Mouse (Mus musculus): ENCODE measurements around the gene Vps11.
"Not testable (repeated sequence)": the region's sequence is repeated elsewhere in the genome, so short reads cannot be mapped to it uniquely, and the experiment has no call there.

Gene Vps11

DNA sequence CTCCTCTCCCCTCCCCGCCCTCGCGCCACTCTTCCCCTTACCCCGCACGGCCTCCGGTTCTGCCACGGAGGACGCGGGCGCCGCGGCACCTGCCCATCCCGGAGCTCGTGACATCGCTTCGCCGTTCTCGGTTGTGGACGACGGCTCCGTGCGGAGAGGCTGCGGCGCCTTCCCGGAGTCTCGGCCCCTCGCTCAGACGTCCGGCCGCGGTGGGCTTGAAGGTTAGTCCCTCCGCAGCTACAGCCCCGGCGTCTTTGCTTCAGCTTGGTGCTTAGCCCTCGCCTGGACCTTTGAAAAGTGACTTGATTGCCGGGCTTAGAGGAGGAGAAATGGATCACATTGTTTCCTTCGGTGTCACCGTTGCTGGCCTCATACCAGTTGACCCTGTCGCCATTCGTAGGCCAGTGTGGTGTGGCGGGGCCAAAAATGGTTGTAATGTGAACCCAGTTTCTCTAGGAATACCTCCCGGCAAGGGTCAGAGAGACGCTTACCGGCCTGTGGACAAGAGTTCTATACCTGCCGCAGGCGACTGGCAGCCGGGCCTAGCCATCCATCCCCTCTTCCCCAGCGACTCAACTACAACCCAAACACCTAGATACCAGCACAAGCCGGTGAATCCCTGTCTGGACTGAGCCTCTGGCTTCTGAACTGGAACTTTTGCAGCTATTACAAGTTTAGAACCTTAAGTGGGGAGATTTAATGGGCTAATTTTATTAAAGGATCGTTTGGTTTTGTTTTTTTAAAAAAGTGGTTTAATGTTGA, 26.0 kb downstream of the Vps11 start:
- DNase-seq (ENCODE audit: low spot score): no peak

DNA sequence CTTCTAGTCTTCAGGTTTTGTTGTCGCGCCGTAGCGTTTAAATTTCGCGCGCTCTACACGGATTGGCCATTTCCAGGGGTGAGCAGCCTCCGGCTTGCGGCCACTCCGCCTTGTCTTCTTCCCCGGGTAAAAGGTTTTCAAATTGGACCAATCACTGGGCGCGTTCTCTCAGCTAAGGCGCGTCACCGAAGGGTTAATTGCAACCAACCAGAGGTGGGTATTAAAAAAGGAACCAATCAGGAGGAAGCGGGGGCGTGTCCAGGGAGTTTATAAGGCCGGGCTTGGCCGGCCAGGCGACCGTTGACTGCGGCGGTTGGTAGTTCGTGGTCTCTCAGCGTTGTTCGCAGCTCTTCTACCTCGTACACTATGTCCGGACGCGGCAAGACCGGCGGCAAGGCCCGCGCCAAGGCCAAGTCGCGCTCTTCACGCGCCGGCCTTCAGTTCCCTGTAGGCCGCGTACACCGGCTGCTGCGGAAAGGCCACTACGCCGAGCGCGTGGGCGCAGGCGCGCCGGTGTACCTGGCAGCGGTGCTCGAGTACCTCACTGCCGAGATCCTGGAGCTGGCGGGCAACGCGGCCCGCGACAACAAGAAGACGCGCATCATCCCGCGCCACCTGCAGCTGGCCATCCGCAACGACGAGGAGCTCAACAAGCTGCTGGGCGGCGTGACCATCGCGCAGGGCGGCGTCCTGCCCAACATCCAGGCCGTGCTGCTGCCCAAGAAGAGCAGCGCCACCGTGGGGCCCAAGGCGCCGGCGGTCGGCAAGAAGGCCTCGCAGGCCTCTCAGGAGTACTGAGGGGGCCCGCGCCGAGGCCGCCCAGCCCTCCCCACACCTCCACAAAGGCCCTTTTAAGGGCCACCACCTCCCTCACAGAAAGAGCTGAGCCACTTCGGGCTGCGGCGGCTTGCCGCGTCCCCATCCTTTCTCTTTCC, 26.8 kb downstream of the Vps11 start, which contains the start of gene H2afx:
H2afx (plus strand) TSS at position 299 of the 935 bp plus-strand sequence.
- DNase-seq (ENCODE audit: low spot score): peak; percentile 99

DNA sequence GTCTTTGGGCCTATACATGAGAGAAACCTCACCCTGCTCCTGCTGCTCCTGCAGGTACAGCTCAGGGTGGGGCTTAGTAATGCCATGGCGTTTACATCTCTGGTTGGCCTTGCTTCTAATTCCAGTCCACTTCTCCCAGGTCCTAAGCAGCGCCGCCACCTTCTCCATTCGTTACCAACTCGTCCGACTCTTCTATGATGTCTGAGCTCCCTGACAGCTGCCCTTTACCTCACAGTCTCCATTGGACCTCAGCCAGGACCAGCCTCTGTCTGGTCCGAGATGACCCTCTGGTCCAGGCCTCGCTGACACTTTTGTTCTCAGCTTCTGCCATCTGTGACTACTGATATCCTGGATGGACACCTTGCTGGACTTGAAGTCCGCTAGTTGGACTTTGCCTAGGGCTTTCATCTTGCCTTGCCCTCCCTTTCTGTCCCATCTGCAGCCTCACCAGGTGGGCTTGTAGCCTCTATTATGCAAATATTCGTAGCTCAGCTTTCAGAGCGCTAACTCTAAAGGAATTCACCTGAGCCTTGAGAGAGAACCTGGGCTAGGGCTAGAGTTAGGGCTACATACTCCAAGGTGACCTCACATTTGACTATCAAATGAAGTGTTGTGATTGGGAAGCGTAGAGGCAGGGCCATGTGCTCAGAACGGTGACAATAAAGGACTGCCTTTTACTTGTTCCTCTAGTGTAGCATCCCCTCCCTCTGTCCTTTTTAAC, 28.4 kb downstream of the Vps11 start:
- no peak for DNase-seq (ENCODE audit: low spot score)

DNA sequence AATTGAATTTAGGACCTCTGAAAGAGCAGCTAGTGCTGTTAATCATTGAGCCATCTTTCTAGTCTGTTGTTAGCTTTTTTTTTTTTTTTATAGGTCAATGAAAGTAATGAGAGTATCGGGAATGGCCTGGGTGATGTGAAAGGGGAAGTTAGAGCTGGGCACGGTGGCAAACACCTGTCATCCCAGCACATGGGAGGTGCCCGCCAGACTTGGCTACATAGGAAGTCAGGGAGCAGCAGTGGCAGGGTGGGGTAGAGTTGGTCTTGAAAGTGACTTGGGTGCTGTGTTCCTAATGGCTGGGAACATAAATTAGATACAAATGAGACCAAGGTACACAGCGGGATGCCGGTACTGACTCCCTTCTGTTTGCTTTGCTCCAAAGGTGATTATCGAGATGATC, 30.7 kb downstream of the Vps11 start:
- DNase-seq (ENCODE audit: low spot score): no peak

DNA sequence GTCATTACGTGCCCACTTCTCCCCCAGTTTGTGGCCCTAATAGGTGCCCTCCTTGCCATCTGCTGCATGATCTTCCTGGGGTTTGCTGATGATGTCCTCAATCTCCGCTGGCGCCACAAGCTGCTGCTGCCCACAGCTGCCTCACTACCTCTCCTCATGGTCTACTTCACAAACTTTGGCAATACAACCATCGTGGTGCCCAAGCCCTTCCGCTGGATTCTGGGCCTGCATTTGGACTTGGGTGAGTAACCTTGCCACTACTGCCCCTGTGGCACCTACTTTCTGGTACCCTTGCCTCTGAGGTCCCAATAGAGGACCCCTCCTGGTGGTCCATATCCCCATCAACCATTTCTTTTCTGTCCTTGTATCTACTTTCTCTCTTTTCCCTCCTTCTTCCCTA, 33.5 kb downstream of the Vps11 start:
- DNase-seq (ENCODE audit: low spot score): no peak

DNA sequence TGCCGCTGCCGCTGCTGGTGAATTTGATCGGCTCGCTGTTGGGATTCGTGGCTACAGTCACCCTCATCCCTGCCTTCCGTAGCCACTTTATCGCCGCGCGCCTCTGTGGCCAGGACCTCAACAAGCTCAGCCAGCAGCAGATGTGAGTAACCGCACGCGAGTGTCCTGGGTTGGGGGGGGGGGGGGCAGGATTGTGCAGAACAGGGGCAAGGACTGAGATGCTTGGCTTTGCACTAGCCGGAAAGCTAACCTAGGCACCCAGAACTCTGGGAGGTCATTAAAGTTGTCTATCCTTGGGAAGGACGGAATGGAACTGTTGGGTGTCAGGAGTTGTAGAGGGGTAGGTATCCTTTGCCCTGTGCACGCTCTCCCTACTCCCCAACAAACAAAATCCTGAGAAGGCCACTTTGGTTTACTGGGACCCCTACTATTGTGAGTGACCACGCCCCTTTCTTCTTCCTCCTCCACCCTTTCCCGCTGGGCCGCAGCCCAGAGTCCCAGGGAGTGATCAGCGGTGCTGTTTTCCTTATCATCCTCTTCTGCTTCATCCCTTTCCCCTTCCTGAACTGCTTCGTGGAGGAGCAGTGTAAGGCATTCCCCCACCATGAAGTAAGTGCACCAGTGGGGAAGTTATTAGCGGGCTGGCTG, 34.3 kb downstream of the Vps11 start:
- DNase-seq (ENCODE audit: low spot score): no peak

DNA sequence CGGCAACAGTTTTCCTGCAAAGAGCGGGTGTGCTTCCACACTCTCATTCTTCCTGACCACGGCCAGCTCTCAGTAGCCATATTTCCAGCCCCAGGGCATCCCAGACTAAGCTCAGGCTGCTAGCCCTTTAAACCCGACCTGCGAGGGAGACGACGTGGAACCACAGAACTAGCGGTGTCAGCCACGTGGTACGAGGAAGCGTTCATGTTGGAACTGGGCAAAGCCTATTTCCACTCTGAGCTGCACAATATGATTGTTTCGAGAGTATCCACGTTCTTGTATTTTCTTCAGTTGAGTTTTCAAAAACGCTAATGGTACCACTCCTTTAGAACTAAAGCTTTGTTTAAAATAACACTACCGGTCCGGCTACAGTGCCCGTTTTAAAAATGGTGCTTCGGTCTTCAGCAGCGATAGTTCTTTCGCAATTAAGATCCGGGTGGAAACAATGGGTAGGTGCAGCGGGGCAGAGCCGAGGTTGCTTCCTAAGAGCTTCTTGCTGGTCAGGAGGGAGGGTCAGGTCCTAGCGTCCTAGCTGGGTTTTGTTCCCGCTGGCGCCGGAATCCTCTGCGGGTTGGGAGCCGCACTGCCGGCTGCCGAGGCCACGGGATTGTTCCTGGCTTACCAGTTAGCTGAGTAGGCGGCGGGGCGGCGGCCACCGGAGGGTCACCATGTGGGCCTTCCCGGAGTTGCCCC, 35.0 kb downstream of the Vps11 start:
- peak; percentile 83 for DNase-seq (ENCODE audit: low spot score)

DNA sequence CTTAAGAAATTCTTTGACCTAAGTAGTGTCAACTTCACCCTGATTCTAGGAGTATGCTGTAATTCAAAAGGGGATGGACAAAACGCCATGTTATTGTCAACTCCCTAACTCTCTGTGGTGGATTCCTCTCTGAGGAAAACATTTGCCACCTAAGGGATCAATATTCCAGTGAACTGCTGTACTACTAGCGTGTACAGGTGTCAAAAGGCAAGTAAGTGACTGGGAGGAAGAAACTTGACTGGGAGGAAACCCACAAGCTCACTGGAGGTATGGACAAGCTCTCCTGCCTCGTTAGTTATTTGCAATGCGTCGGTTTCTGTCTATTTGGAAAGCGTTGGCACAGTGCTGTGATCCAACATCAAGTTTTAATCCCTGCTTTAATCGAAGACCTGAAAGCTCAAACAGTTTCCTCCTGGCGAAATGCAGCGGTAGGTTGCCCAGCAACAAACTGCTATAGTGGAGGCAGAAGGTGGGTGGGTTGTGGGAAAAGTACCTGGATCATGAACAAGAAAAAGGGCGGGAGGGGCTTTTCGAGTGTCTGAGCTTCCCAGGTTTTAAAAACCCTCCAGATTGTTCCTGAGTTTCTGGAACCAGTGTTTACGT, 35.6 kb downstream of the Vps11 start, which contains the start of gene Dpagt1:
Dpagt1 (plus strand) TSS at position 252 of the 603 bp plus-strand sequence.
- no peak for DNase-seq (ENCODE audit: low spot score)

DNA sequence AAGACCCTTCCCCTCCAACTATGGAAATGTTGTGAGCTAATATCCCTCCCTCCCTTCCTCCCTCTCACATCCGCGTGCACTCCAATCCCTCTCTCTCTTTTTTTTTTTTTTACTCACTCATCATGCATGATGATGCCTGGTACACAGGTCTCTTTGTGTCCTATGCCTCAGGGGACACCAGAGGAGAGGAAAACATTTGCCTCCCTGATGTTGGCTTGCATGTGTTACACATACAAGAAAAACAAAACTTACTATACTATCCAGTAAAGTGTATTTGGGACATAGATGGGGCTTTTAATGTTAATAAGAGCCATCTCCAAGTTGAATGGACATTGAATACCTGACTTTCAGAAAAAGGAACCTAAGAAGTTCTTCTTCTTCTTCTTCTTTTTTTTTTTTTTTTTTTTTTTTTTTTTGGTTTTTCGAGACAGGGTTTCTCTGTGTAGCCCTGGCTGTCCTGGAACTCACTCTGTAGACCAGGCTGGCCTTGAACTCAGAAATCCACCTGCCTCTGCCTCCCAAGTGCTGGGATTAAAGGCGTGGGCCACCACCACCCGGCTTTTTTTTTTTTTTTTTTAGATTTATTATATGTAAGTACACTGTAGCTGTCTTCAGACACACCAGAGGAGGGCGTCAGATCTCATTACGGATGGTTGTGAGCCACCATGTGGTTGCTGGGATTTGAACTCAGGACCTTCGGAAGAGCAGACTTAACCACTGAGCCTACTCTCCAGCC, 36.3 kb downstream of the Vps11 start:
- not testable (repeated sequence) for DNase-seq (ENCODE audit: low spot score)

DNA sequence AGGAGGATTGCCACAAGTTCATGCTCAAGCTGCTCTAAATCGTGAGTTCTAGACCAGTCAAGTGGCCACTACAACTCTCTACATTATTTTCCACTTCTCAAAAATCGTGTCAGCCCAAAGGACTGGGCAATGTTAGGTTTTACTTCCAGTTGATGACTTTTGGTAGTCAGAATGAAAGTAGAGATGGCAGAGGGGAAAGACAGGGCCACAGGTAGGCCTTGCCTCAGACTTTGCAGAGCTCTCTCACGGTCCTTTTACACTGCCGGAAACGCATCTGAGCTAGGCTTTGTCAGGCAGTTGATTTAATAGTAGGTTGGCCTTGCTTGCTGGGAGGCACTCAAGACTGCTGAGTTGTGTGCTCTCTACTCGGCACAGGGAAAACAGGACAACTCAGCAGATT, 37.3 kb downstream of the Vps11 start:
- DNase-seq (ENCODE audit: low spot score): no peak

DNA sequence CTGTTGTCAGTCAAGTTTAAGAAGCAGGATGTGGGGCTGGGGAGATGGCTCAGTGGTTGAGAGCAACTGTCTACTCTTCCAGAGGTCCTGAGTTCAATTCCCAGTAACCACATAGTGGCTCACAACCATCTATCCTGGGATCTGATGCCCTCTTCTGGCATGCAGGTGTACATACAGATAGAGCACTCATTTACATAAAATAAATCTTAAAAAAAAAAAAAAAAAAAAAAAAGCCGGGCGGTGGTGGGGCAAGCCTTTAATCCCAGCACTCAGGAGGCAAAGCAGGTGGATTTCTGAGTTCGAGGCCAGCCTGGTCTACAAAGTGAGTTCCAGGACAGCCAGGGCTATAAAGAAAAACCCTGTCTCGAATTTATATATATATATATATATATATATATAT, 37.8 kb downstream of the Vps11 start:
- not testable (repeated sequence) for DNase-seq (ENCODE audit: low spot score)

DNA sequence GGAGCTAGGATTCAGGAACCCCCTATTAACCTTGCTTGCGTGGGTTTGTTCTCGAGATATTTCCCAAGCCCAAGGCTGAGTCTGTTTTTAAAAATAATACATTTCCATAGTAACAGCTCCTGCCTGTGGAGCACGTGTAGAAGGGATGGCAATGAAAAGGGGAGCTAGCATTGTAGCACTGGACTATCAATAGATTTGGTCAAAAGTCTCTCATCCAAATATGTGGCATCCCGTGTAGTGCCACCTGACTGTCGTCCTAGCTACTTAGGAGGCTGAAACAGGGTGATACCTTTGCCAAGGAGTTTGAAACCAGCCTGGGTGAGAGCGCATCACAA, 40.7 kb downstream of the Vps11 start:
- DNase-seq (ENCODE audit: low spot score): no peak

DNA sequence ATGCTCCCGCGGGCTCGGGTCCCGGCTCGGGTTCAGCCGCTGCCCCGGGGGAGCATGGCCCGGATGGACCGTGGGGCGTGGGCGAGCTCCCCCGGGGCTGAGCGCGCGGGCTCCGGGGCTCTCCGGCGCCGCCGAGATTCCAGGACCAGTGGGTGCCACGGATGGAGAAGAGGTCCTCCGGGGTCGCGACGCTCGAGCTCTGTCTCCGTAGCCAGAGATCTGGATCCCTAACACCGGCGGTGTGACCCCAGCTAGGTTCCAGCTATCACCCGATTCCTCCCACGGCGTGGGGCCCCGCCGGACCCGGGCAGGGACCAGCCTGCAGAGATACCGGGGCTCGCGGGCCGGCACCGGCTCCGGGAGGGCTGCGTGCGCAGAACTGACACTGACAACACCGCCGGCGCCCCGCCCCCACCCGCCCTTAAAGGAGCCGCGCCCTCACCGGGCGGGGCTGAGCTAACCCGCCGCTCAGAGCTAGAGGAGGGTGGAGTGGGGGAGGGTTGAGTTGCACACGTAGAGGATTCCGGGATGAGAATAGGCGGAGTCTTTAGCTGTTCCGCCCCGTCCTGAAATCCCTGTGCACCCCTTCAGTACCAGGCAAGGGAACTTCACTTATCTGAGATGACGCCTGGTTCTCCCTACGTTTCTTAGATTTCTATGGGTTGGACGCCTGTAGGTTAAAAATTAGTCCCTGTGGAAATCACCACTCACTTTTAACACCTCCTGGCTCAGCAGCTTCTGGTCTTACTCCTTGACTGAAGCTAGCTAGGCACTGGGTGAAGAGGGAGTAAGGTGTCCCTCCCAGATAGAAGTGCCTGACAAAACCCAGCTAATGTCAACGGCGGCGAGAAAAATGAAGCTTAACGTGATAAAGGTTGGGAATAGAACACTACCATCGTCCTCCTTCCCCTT, 41.3 kb downstream of the Vps11 start, which contains the start of gene C2cd2l:
C2cd2l (minus strand) TSS at position 399 of the 912 bp plus-strand sequence.
- peak; percentile 91 for DNase-seq (ENCODE audit: low spot score)

DNA sequence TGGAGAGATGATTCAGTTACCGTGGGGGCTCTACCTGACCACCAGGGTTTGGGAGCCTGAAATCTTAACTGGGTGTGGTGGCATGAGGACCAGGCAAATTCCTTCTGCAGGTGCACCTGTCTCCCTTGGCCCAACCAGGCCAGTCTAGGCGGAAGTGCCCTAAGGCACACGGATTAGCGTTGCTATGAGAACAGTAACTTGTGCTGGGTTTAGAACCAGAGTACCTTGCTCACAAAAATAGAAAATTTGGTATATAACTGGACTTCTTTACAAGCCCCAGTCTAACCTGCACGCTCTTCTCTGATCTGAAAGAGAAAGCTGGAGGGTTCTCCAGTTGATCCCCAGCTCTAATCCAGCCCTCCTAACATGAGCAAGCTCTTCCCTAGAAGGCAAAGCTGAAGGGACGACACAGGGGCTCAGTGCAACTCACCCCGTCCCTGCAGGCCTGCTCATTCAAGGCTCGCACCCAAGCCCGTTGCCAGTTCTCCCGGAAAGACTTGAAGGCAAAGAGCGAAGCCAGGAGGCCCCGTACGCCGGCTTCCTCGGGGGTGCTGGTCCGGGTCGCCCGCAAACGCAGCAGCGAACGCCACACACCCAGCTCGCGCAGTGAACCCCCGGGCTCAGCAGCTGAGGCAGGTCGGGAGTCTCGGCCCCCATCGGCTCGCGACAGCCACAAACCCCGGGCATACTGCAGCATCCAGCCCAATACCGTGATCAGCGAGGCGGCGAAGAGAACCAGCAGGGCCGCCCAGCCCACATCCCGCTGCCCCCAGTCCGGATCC, 42.2 kb downstream of the Vps11 start:
- no peak for DNase-seq (ENCODE audit: low spot score)

DNA sequence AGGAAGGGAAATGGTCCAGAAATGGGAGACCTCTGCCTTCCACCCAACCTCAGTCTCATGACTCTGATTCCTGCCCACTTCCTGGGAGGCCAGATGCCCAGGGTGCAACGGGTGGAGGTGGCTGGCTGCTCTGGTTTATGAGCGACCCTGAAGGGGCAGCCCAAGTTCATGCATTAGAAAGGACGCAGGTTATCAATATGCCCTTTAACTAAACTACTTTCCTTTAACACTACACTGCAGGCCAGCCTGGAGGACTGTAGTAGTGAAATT, 42.7 kb downstream of the Vps11 start:
- DNase-seq (ENCODE audit: low spot score): no peak

DNA sequence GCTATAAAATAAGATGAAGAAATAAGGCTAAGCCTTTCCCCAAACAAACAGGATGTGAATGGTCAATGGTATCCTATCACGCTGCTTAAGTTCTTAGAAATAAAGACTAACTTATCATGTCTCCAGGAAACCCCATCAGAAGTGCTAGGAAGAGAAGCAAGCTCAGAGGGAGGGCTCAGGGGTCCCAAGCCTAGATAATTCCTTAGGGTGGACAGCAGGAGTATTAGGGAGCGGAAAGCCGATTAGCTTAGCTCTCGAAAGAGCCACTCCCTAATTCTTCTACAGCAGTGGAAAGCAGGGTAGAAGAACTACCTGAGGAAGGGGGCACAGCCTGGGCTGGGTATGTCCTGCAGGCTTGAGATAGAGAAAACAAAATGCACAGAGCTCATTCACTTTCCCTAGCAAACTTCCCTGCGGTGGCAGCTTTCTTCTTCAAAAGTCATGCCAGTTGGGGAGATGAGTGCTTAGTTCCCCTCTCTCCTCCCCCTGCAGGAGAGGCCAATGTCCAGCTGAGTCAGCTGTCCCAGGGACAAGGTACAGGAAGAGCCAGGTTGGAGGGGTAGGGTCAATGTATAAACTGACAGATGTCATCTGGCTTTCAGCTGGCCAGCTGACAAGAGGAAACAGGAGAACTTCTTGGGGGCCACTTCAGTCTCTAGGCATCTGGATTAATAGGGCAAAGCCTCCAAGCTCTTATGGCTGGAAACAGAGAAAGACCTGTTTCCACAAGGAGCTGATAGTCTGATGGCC, 43.2 kb downstream of the Vps11 start:
- DNase-seq (ENCODE audit: low spot score): no peak

DNA sequence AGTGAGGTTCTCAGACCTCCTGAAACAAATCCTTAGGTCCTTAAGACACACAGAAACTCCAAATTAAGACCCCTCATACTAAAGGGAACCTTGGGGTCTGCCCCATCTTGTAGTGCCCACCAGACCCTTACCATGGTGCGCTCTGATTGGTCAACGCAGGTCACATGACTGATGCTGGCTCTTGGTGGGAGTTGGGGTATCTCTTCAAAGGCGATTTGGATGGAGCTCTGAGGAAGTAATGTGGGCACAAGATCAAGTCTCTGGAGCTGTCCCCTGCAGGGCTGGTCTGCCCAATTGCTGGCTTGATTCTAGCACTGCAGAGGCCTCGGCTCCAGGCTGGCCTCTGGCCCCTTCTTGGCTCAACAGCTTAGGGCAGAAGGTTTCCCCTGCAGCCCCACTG, 44.0 kb downstream of the Vps11 start:
- DNase-seq (ENCODE audit: low spot score): no peak

DNA sequence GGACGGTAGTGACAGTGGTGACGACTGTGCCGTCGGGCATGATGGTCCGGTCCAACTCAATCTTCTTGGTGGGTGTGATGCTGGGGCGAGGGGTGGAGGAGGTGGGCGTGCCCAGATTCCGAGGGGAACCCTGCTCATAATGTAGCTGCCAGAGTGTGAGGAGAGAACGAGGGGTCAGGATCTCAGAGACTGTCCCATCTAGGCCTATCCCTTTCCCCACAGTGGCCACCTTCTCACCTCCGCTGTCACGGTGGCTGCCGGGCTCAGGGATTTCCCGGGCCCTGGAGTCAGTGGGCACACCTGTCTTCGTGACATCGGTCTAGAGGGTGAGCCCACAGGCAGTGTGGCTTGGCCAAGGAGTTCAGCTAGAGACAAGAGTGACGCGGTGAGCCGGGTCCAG, 46.6 kb downstream of the Vps11 start:
- DNase-seq (ENCODE audit: low spot score): no peak
